16 mouse cellular contexts compared by ENCODE assay signal in genomic region chr17:66701358-66702184, GRCm38 (mm10).
DNase-seq lines count a peak whose midpoint lies in the region; ATAC-seq and TF ChIP-seq lines count a peak whose summit lies in the region.
"Had no signal": no experiment of that assay in that cellular context is flagged by ENCODE, and none has a peak within 500 bp of the region (broad histone marks: within the 10 kb centered on the region; RNA-seq: fewer than 3 reads in every experiment).

No protein-coding gene starts in this region.

- no peaks in the 10 kb centered on the region for H3K9me3 ChIP-seq in hindbrain, embryonic 13.5 days
- no peaks in the 10 kb centered on the region for H3K9me3 ChIP-seq in hindbrain, embryonic 12.5 days (replicated peaks)
- no peaks in the 10 kb centered on the region for H3K9me3 ChIP-seq in midbrain, embryonic 11.5 days (ENCODE audit: control insufficient read depth, low read length)
- no peaks in the 10 kb centered on the region for H3K9me3 ChIP-seq in midbrain, embryonic 13.5 days
- H3K9me3 ChIP-seq in midbrain, postnatal 0 days (ENCODE audit: low read length) = no peaks in the 10 kb centered on the region
- H3K9me3 ChIP-seq: liver, embryonic 12.5 days; stomach, embryonic 15.5 days had no signal

- no peak for TF ChIP-seq CTCF in midbrain, postnatal 0 days (IDR thresholded peaks at IDR 0.05)

- no peaks in the 10 kb centered on the region for H3K27me3 ChIP-seq in hindbrain, embryonic 13.5 days
- H3K27me3 ChIP-seq in hindbrain, embryonic 12.5 days = no peaks in the 10 kb centered on the region
- H3K27me3 ChIP-seq in midbrain, embryonic 11.5 days (ENCODE audit: control insufficient read depth, insufficient read depth, low read length) = no peaks in the 10 kb centered on the region
- H3K27me3 ChIP-seq in midbrain, embryonic 13.5 days = peaks cover 4% of the 10 kb centered on the region; the same call in 1 of the 2 replicates
- H3K27me3 ChIP-seq in midbrain, postnatal 0 days (ENCODE audit: insufficient read depth, low read length) = no peaks in the 10 kb centered on the region
- H3K27me3 ChIP-seq: liver, embryonic 12.5 days; stomach, embryonic 15.5 days had no signal

- H3K36me3 ChIP-seq in hindbrain, embryonic 13.5 days = no peaks in the 10 kb centered on the region
- H3K36me3 ChIP-seq in hindbrain, embryonic 12.5 days = no peaks in the 10 kb centered on the region
- H3K36me3 ChIP-seq in midbrain, embryonic 11.5 days (ENCODE audit: control insufficient read depth, insufficient read depth, low read length) = no peaks in the 10 kb centered on the region
- H3K36me3 ChIP-seq in midbrain, embryonic 13.5 days = no peaks in the 10 kb centered on the region
- no peaks in the 10 kb centered on the region for H3K36me3 ChIP-seq in midbrain, postnatal 0 days (ENCODE audit: insufficient read depth, low read length)
- H3K36me3 ChIP-seq: liver, embryonic 12.5 days; stomach, embryonic 15.5 days had no signal

- ATAC-seq in hindbrain, embryonic 13.5 days (ENCODE audit: low FRiP score) = peak; percentile 59; the same call in 1 of the 2 replicates
- no peak for ATAC-seq in hindbrain, embryonic 12.5 days (ENCODE audit: low FRiP score)
- ATAC-seq in midbrain, embryonic 11.5 days (ENCODE audit: low FRiP score) = no peak
- no peak for ATAC-seq in midbrain, embryonic 13.5 days
- ATAC-seq in granulocyte monocyte progenitor cell, adult 5-6 weeks (replicated peaks; ENCODE audit: poor library complexity, severe bottlenecking) = peak; percentile 76
- 0 out of 2 replicates have a peak, but pooled peaks have one; percentile 27 for ATAC-seq in midbrain, postnatal 0 days (ENCODE audit: low FRiP score)
- ATAC-seq: liver, embryonic 12.5 days had no signal

- H3K4me3 ChIP-seq in hindbrain, embryonic 13.5 days = no peak overlapping the region
- no peak overlapping the region for H3K4me3 ChIP-seq in hindbrain, embryonic 12.5 days
- no peak overlapping the region for H3K4me3 ChIP-seq in midbrain, embryonic 11.5 days (ENCODE audit: low read depth, low read length)
- no peak overlapping the region for H3K4me3 ChIP-seq in midbrain, embryonic 13.5 days (replicated peaks)
- no peak overlapping the region for H3K4me3 ChIP-seq in midbrain, postnatal 0 days (ENCODE audit: low read depth, low read length)
- H3K4me3 ChIP-seq: left cerebral cortex, adult 2 months; liver, embryonic 12.5 days; stomach, embryonic 15.5 days had no signal

- no peak overlapping the region for H3K9ac ChIP-seq in hindbrain, embryonic 13.5 days
- no peak overlapping the region for H3K9ac ChIP-seq in hindbrain, embryonic 12.5 days
- no peak overlapping the region for H3K9ac ChIP-seq in midbrain, embryonic 11.5 days (ENCODE audit: low read length)
- no peak overlapping the region for H3K9ac ChIP-seq in midbrain, embryonic 13.5 days (replicated peaks)
- H3K9ac ChIP-seq in midbrain, postnatal 0 days (replicated peaks; ENCODE audit: low read length, poor library complexity, severe bottlenecking) = no peak overlapping the region
- H3K9ac ChIP-seq: liver, embryonic 12.5 days; stomach, embryonic 15.5 days had no signal

- H3K4me2 ChIP-seq in hindbrain, embryonic 13.5 days = no peak overlapping the region
- H3K4me2 ChIP-seq in hindbrain, embryonic 12.5 days (replicated peaks) = no peak overlapping the region
- H3K4me2 ChIP-seq in midbrain, embryonic 11.5 days = no peak overlapping the region
- no peak overlapping the region for H3K4me2 ChIP-seq in midbrain, embryonic 13.5 days (replicated peaks)
- H3K4me2 ChIP-seq in midbrain, postnatal 0 days (ENCODE audit: low read depth, low read length, poor library complexity, severe bottlenecking) = no peak overlapping the region
- H3K4me2 ChIP-seq: liver, embryonic 12.5 days; stomach, embryonic 15.5 days had no signal

- H3K4me1 ChIP-seq in hindbrain, embryonic 13.5 days (replicated peaks) = peaks cover 18% of the 10 kb centered on the region
- peaks cover 7% of the 10 kb centered on the region for H3K4me1 ChIP-seq in hindbrain, embryonic 12.5 days
- no peaks in the 10 kb centered on the region for H3K4me1 ChIP-seq in midbrain, embryonic 11.5 days (ENCODE audit: control insufficient read depth, insufficient read depth, low read length)
- peaks cover 18% of the 10 kb centered on the region for H3K4me1 ChIP-seq in midbrain, embryonic 13.5 days (replicated peaks)
- H3K4me1 ChIP-seq in midbrain, postnatal 0 days (ENCODE audit: insufficient read depth, low read length) = peaks cover 3% of the 10 kb centered on the region; the same call in 1 of the 2 replicates
- H3K4me1 ChIP-seq: liver, embryonic 12.5 days; stomach, embryonic 15.5 days had no signal

- peak; percentile 49 for DNase-seq in midbrain, embryonic 11.5 days (ENCODE audit: low spot score, missing footprints)
- peak; percentile 33 for DNase-seq in midbrain, postnatal 0 days (ENCODE audit: low spot score)
- DNase-seq in layer of hippocampus, postnatal 10 days (ENCODE audit: low spot score in 2 of 2) = no peak
- DNase-seq: adrenal gland, postnatal 25 days; cerebellum, adult 11 months; embryo, embryonic 11 days; gastrocnemius, postnatal 25 days; kidney, adult 18-20 months; right cerebral cortex, postnatal 4 days had no signal

- no peak overlapping the region for H3K27ac ChIP-seq in hindbrain, embryonic 13.5 days
- no peak overlapping the region for H3K27ac ChIP-seq in hindbrain, embryonic 12.5 days
- H3K27ac ChIP-seq in midbrain, embryonic 11.5 days (ENCODE audit: low read depth, low read length) = no peak overlapping the region
- no peak overlapping the region for H3K27ac ChIP-seq in midbrain, embryonic 13.5 days
- H3K27ac ChIP-seq in midbrain, postnatal 0 days (ENCODE audit: low read depth, low read length) = no peak overlapping the region
- H3K27ac ChIP-seq: left cerebral cortex, adult 2 months; liver, embryonic 12.5 days; stomach, embryonic 15.5 days had no signal

- 71% methylated on average over 11 of the region's 11 CpGs for WGBS in hindbrain, embryonic 13.5 days
- 81% methylated on average over 11 of the region's 11 CpGs for WGBS in hindbrain, embryonic 12.5 days
- WGBS in midbrain, embryonic 11.5 days = 86% methylated on average over 11 of the region's 11 CpGs
- 75% methylated on average over 11 of the region's 11 CpGs for WGBS in midbrain, embryonic 13.5 days
- WGBS in midbrain, postnatal 0 days = 74% methylated on average over 11 of the region's 11 CpGs

Comparison
In these comparisons a context has a peak if more than half of its experiments do, and no peak if none do; other contexts are left out.
1. ATAC-seq: peak in hindbrain, embryonic 13.5 days (single experiment), granulocyte monocyte progenitor cell, adult 5-6 weeks (single experiment) and midbrain, postnatal 0 days (single experiment); none in hindbrain, embryonic 12.5 days (single experiment), midbrain, embryonic 11.5 days (single experiment) and midbrain, embryonic 13.5 days (single experiment).
2. DNase-seq: peak in midbrain, embryonic 11.5 days (single experiment) and midbrain, postnatal 0 days (single experiment); none in layer of hippocampus, postnatal 10 days (0 of 2).